Comparison of ENCODE assay signal across 8 mouse cellular contexts in genomic region chr3:93505960-93506863, GRCm38 (mm10). TPM values are rescaled to one million over a fixed set of nuclear protein-coding genes. Genes with fewer than 3 reads are reported as not detected.
DNase-seq lines count a peak whose midpoint lies in the region; ATAC-seq and TF ChIP-seq lines count a peak whose summit lies in the region.

No protein-coding gene starts in this region.

- ATAC-seq in embryonic facial prominence, embryonic 14.5 days (ENCODE audit: low read depth) = peak; percentile 80
- peak; percentile 70 for ATAC-seq in lung, embryonic 14.5 days (ENCODE audit: insufficient read depth)
- ATAC-seq in stomach, embryonic 15.5 days (ENCODE audit: insufficient read depth, low FRiP score, low read depth) = peak; percentile 94

- H3K4me1 ChIP-seq in embryonic facial prominence, embryonic 14.5 days (ENCODE audit: control insufficient read depth, insufficient read depth, low read length) = no peaks in the 10 kb centered on the region
- peaks cover 8% of the 10 kb centered on the region for H3K4me1 ChIP-seq in kidney, adult 2 months (ENCODE audit: control insufficient read depth, insufficient read depth, low read length)
- H3K4me1 ChIP-seq in lung, embryonic 14.5 days (ENCODE audit: insufficient read depth) = no peaks in the 10 kb centered on the region
- no peaks in the 10 kb centered on the region for H3K4me1 ChIP-seq in stomach, embryonic 15.5 days

- no peak for TF ChIP-seq CTCF in kidney, adult 2 months (conservative IDR thresholded peaks at IDR 0.05; ENCODE audit: insufficient read depth, insufficient read length, low read depth, low read length)
- no peak for TF ChIP-seq CTCF in lung, embryonic 14.5 days (IDR thresholded peaks at IDR 0.05; ENCODE audit: low read depth)

- peak overlapping the region; percentile 15; the same call in 1 of the 2 replicates for H3K4me3 ChIP-seq in embryonic facial prominence, embryonic 14.5 days (ENCODE audit: low read depth, low read length)
- peak overlapping the region; percentile 23 for H3K4me3 ChIP-seq in kidney, adult 2 months (ENCODE audit: insufficient read depth, low read depth, low read length)
- peak overlapping the region; percentile 8; the same call in 1 of the 2 replicates for H3K4me3 ChIP-seq in lung, embryonic 14.5 days (ENCODE audit: low read depth, low read length)
- H3K4me3 ChIP-seq in stomach, embryonic 15.5 days (replicated peaks) = peak overlapping the region; percentile 19

- peak; percentile 44 for DNase-seq in ovary, postnatal 36 days (ENCODE audit: low spot score)
- no peak for DNase-seq in ovary, postnatal 10 days (ENCODE audit: low spot score)
- DNase-seq in embryonic facial prominence, embryonic 14.5 days (ENCODE audit: low spot score) = peak; percentile 67
- DNase-seq in kidney, adult 2 months = peak; percentile 54
- DNase-seq in lung, embryonic 14.5 days = peak; percentile 43
- DNase-seq in gastrocnemius, postnatal 10 days = no peak
- DNase-seq in layer of hippocampus, postnatal 36 days = no peak

- WGBS in embryonic facial prominence, embryonic 14.5 days = 32% methylated on average over 30 of the region's 30 CpGs
- 34% methylated on average over 30 of the region's 30 CpGs for WGBS in kidney, adult 2 months
- WGBS in lung, embryonic 14.5 days = 31% methylated on average over 30 of the region's 30 CpGs
- 30% methylated on average over 30 of the region's 30 CpGs for WGBS in stomach, embryonic 15.5 days

- H3K36me3 ChIP-seq in embryonic facial prominence, embryonic 14.5 days (ENCODE audit: control insufficient read depth, insufficient read depth, low read length) = no peaks in the 10 kb centered on the region
- H3K36me3 ChIP-seq in kidney, adult 2 months (ENCODE audit: control insufficient read depth, insufficient read depth, low read length) = no peaks in the 10 kb centered on the region
- no peaks in the 10 kb centered on the region for H3K36me3 ChIP-seq in lung, embryonic 14.5 days (ENCODE audit: insufficient read depth)
- no peaks in the 10 kb centered on the region for H3K36me3 ChIP-seq in stomach, embryonic 15.5 days

- no peaks in the 10 kb centered on the region for H3K9me3 ChIP-seq in embryonic facial prominence, embryonic 14.5 days (ENCODE audit: control insufficient read depth, low read length)
- no peaks in the 10 kb centered on the region for H3K9me3 ChIP-seq in lung, embryonic 14.5 days (ENCODE audit: low read depth, low read length)
- H3K9me3 ChIP-seq in stomach, embryonic 15.5 days = no peaks in the 10 kb centered on the region

- H3K27me3 ChIP-seq in embryonic facial prominence, embryonic 14.5 days (replicated peaks; ENCODE audit: control insufficient read depth, insufficient read depth, low read length) = no peaks in the 10 kb centered on the region
- no peaks in the 10 kb centered on the region for H3K27me3 ChIP-seq in kidney, adult 2 months (replicated peaks; ENCODE audit: control insufficient read depth, insufficient read depth, low read length)
- no peaks in the 10 kb centered on the region for H3K27me3 ChIP-seq in lung, embryonic 14.5 days (ENCODE audit: insufficient read depth, low read length)
- H3K27me3 ChIP-seq in stomach, embryonic 15.5 days (replicated peaks) = no peaks in the 10 kb centered on the region

- H3K4me2 ChIP-seq in embryonic facial prominence, embryonic 14.5 days (ENCODE audit: low read depth, low read length) = peak overlapping the region; percentile 34
- peak overlapping the region; percentile 47 for H3K4me2 ChIP-seq in lung, embryonic 14.5 days
- peak overlapping the region; percentile 40 for H3K4me2 ChIP-seq in stomach, embryonic 15.5 days

- H3K9ac ChIP-seq in embryonic facial prominence, embryonic 14.5 days (ENCODE audit: low read depth, low read length) = no peak overlapping the region
- H3K9ac ChIP-seq in lung, embryonic 14.5 days = no peak overlapping the region
- H3K9ac ChIP-seq in stomach, embryonic 15.5 days = no peak overlapping the region

- TF ChIP-seq POLR2A in kidney, adult 2 months (IDR thresholded peaks at IDR 0.05; ENCODE audit: low read depth, low read length) = no peak

- peak overlapping the region; percentile 48 for H3K27ac ChIP-seq in embryonic facial prominence, embryonic 14.5 days (replicated peaks; ENCODE audit: low read depth, low read length)
- peak overlapping the region; percentile 82 for H3K27ac ChIP-seq in kidney, adult 2 months (ENCODE audit: insufficient read depth, low read depth, low read length)
- H3K27ac ChIP-seq in lung, embryonic 14.5 days (ENCODE audit: low read depth) = peak overlapping the region; percentile 79
- peak overlapping the region; percentile 91 for H3K27ac ChIP-seq in stomach, embryonic 15.5 days

RNA-seq across cellular contexts. Expression of gene S100a11, which starts 14.1 kb away (rescaled TPM):
- 1,533 and 1,735 TPM in 2 replicates for polyA plus RNA-seq in embryonic facial prominence, embryonic 14.5 days (2014; fragmentation: Nextera tagmentation; extraction: Ambion mirVana)
- polyA plus RNA-seq in kidney, adult 2 months (2012; rRNA removed) = 183 and 285 TPM in 2 replicates
- polyA plus RNA-seq in lung, embryonic 14.5 days (2014; fragmentation: Nextera tagmentation; extraction: Ambion mirVana) = 861 and 982 TPM in 2 replicates
- polyA plus RNA-seq in stomach, embryonic 15.5 days (2015; fragmentation: Nextera tagmentation; extraction: Ambion mirVana) = 1,455 and 1,609 TPM in 2 replicates
- 100 to 1,000 TPM; 149 to 190 TPM for total RNA-seq in gastrocnemius, postnatal 10 days (2021)
- total RNA-seq in layer of hippocampus, postnatal 36 days (2021) = 1 to 10 TPM; 3.8 to 8.2 TPM

RNA-seq across cellular contexts. Expression of gene Tchhl1, which starts 37.7 kb away (rescaled TPM):
- polyA plus RNA-seq in embryonic facial prominence, embryonic 14.5 days (2014; fragmentation: Nextera tagmentation; extraction: Ambion mirVana) = 0.18 TPM in 1 of 2 replicates, not detected in the other
- polyA plus RNA-seq in kidney, adult 2 months (2012; rRNA removed) = 0.34 and 0.47 TPM in 2 replicates
- not detected in 2 replicates for polyA plus RNA-seq in lung, embryonic 14.5 days (2014; fragmentation: Nextera tagmentation; extraction: Ambion mirVana)
- not detected in 2 replicates for polyA plus RNA-seq in stomach, embryonic 15.5 days (2015; fragmentation: Nextera tagmentation; extraction: Ambion mirVana)
- total RNA-seq in gastrocnemius, postnatal 10 days (2021) = not detected
- total RNA-seq in layer of hippocampus, postnatal 36 days (2021) = not detected

RNA-seq across cellular contexts. Expression of gene S100a10, which starts 48.7 kb away (rescaled TPM):
- 687 and 752 TPM in 2 replicates for polyA plus RNA-seq in embryonic facial prominence, embryonic 14.5 days (2014; fragmentation: Nextera tagmentation; extraction: Ambion mirVana)
- polyA plus RNA-seq in kidney, adult 2 months (2012; rRNA removed) = 83.6 and 104 TPM in 2 replicates
- 196 and 220 TPM in 2 replicates for polyA plus RNA-seq in lung, embryonic 14.5 days (2014; fragmentation: Nextera tagmentation; extraction: Ambion mirVana)
- 444 and 470 TPM in 2 replicates for polyA plus RNA-seq in stomach, embryonic 15.5 days (2015; fragmentation: Nextera tagmentation; extraction: Ambion mirVana)
- total RNA-seq in gastrocnemius, postnatal 10 days (2021) = 100 to 1,000 TPM; 131 to 166 TPM
- 10 to 100 TPM; 16.7 to 20.6 TPM for total RNA-seq in layer of hippocampus, postnatal 36 days (2021)

Comparison
In these comparisons a context has a peak if more than half of its experiments do, and no peak if none do; other contexts are left out.
1. DNase-seq: peak in ovary, postnatal 36 days (single experiment), embryonic facial prominence, embryonic 14.5 days (single experiment), kidney, adult 2 months (single experiment) and lung, embryonic 14.5 days (single experiment); none in ovary, postnatal 10 days (single experiment), gastrocnemius, postnatal 10 days (single experiment) and layer of hippocampus, postnatal 36 days (0 of 2).
2. Peak in every context shown above with its lines, with median percentiles within 50 percentile points of each other: ATAC-seq, H3K27ac ChIP-seq, H3K4me2 ChIP-seq and H3K4me3 ChIP-seq.